Mouse (Mus musculus): ENCODE measurements around the gene Art3. TPM values are rescaled to one million over a fixed set of nuclear protein-coding genes. Genes with fewer than 3 reads are reported as not detected.

Gene Art3
- polyA plus RNA-seq, 1 experiment from 2014 or later = 2.6 TPM

GRCm38 (mm10) chr5:92312046-92312715, 19.4 kb upstream of the Art3 start:
- Histone ChIP-seq H3K4me1 (ENCODE audit: insufficient read depth, low read length) (peaks cover 19% of the 10 kb centered on the region), H3K27ac (ENCODE audit: low read length) (no peak overlapping the region), H3K9ac (replicated peaks; ENCODE audit: low read length) (no peak overlapping the region), H3K9me3 (ENCODE audit: low read length) (no peaks in the 10 kb centered on the region), H3K4me3 (ENCODE audit: low read length) (no peak overlapping the region), H3K36me3 (ENCODE audit: insufficient read depth, low read length) (no peaks in the 10 kb centered on the region), H3K27me3 (ENCODE audit: insufficient read depth, low read length) (no peaks in the 10 kb centered on the region), H3K4me2 (replicated peaks; ENCODE audit: low read depth, low read length) (no peak overlapping the region)
- WGBS = 11% methylated on average over 13 of the region's 13 CpGs
- no peak for ATAC-seq (ENCODE audit: low FRiP score, low TSS enrichment)

DNA sequence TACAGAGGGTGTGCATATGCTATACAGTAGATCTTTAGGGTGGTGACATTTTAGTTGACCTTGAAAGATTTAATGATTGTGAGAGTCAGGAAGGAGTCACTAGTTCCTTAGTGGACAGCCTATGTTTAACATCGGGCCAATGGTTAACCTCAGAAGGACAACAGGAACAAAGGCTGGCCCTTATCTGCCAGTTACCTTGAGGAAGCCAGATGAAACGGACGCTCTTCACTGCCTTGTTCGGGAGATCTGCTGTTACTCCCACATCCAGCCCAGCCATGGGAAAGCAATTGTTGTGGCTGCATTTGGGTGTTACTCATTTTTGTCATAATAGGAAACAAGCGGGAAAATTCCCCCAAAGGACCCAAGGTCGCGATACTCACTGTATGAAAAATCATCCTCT, 17.9 kb upstream of the Art3 start:
- Histone ChIP-seq H3K4me3 (ENCODE audit: low read length) (no peak overlapping the region), H3K27ac (ENCODE audit: low read length) (no peak overlapping the region), H3K4me1 (ENCODE audit: insufficient read depth, low read length) (peaks cover 10% of the 10 kb centered on the region), H3K4me2 (replicated peaks; ENCODE audit: low read depth, low read length) (no peak overlapping the region), H3K36me3 (ENCODE audit: insufficient read depth, low read length) (no peaks in the 10 kb centered on the region), H3K9ac (replicated peaks; ENCODE audit: low read length) (no peak overlapping the region), H3K27me3 (ENCODE audit: insufficient read depth, low read length) (no peaks in the 10 kb centered on the region), H3K9me3 (ENCODE audit: low read length) (no peaks in the 10 kb centered on the region)
- whole genome bisulfite sequencing = 62% methylated on average over 7 of the region's 7 CpGs
- ATAC-seq (ENCODE audit: low FRiP score, low TSS enrichment) = no peak

DNA sequence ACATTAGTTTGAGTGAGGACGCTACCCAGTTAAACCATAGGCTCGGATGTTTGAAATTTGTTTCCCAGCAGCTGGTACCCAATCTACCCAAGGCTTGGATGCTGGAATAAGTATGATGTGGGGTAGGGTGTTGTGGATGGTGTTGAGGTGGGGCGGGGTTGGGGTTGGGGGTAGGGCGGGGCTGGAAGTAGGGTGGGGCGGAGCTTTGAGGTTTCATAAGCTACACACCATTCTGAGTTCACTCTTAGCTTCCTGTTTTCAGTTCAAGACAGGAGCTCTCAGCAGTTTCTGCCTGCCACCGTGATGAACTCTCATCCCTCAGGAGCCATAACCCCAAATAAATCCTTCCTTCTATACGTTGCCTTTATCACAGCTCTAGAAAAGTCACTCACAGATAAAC, 13.5 kb upstream of the Art3 start:
- no peak overlapping the region for H3K27ac ChIP-seq (ENCODE audit: low read length)
- no peak for ATAC-seq (ENCODE audit: low FRiP score, low TSS enrichment)
- peaks cover 10% of the 10 kb centered on the region; the same call in 1 of the 2 replicates for H3K4me1 ChIP-seq (ENCODE audit: insufficient read depth, low read length)
- H3K4me2 ChIP-seq (replicated peaks; ENCODE audit: low read depth, low read length) = no peak overlapping the region
- H3K9ac ChIP-seq (replicated peaks; ENCODE audit: low read length) = no peak overlapping the region
- H3K9me3 ChIP-seq (ENCODE audit: low read length) = no peaks in the 10 kb centered on the region
- no peak overlapping the region for H3K4me3 ChIP-seq (ENCODE audit: low read length)
- 68% methylated on average over 7 of the region's 7 CpGs for WGBS
- no peaks in the 10 kb centered on the region for H3K27me3 ChIP-seq (ENCODE audit: insufficient read depth, low read length)
- no peaks in the 10 kb centered on the region for H3K36me3 ChIP-seq (ENCODE audit: insufficient read depth, low read length)

- H3K36me3 ChIP-seq (ENCODE audit: insufficient read depth, low read length) = no peaks in the 10 kb centered on the region
- peaks cover 10% of the 10 kb centered on the region; the same call in 1 of the 2 replicates for H3K4me1 ChIP-seq (ENCODE audit: insufficient read depth, low read length)
- H3K27ac ChIP-seq (ENCODE audit: low read length) = no peak overlapping the region
- no peak overlapping the region for H3K4me3 ChIP-seq (ENCODE audit: low read length)
- no peaks in the 10 kb centered on the region for H3K27me3 ChIP-seq (ENCODE audit: insufficient read depth, low read length)
- WGBS = 85% methylated on average over 14 of the region's 14 CpGs
- no peak for ATAC-seq (ENCODE audit: low FRiP score, low TSS enrichment)
- H3K4me2 ChIP-seq (replicated peaks; ENCODE audit: low read depth, low read length) = no peak overlapping the region
- no peak overlapping the region for H3K9ac ChIP-seq (replicated peaks; ENCODE audit: low read length)
- no peaks in the 10 kb centered on the region for H3K9me3 ChIP-seq (ENCODE audit: low read length)
Measured at GRCm38 (mm10) chr5:92318596-92318995, 13.0 kb upstream of the Art3 start.

DNA sequence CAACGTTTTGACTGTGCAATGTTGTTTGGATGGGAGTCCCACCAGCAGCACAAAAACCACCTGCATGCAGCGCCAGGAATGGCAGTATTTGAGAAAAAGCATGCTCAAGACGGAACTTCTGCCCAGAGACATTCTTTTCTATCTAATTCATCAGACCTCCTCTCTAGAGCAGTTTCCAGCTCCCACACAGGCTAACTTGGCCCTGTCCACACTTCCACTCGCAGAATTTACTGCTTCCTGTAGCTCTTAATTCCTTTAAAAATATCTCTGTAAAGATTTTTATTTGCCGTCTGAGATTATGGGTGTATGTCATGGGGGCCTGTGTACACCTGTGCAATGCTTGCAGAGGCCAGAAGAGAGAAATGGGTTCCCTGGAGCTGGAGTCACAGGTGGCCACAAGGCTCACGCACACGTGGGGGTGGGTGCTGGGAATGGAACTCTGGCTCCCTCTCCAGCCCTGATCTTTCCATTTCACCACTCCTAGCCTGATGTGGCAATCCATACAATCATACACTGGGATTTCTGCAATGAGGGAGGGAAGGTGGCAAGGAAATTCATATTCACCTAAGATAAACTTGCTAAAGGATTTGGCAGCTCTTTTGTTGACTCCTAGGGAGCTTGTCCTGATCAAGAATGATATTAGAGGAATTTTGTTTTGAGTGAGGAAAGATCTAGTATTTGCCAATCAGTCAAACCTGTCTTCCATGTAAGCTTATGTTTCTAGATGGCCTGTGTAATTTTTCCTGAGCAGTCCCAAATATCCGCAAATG, 9.8 kb upstream of the Art3 start:
- H3K27ac ChIP-seq (ENCODE audit: low read length) = no peak overlapping the region
- 42% methylated on average over 8 of the region's 8 CpGs for WGBS

DNA sequence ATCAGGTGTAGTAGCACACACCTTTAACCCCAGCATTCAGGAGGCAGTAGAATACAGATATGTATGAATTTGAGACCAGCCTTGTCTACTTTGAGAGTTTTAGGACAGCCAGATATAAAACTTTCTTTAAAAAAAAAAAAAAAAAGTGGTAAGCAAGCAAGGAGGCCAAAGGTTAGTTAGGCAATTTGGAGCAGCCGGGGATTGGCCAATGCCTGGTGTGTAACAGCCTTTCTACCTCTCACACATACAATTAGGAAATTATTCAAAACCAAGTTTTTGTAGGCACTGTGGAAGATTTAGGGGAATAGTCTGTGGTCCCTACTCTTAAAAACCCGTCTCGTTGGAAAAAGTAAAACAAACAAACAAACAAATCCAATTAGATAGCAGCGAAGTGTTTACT, 9.0 kb upstream of the Art3 start:
- Histone ChIP-seq H3K27ac (ENCODE audit: low read length) (no peak overlapping the region), H3K36me3 (ENCODE audit: insufficient read depth, low read length) (no peaks in the 10 kb centered on the region), H3K9ac (replicated peaks; ENCODE audit: low read length) (no peak overlapping the region), H3K4me2 (replicated peaks; ENCODE audit: low read depth, low read length) (no peak overlapping the region), H3K4me3 (ENCODE audit: low read length) (no peak overlapping the region), H3K4me1 (ENCODE audit: insufficient read depth, low read length) (peaks cover 10% of the 10 kb centered on the region; the same call in 1 of the 2 replicates), H3K27me3 (ENCODE audit: insufficient read depth, low read length) (no peaks in the 10 kb centered on the region), H3K9me3 (ENCODE audit: low read length) (no peaks in the 10 kb centered on the region)
- 76% methylated on average over 4 of the region's 4 CpGs for WGBS
- ATAC-seq (ENCODE audit: low FRiP score, low TSS enrichment) = no peak

More for the DNA sequence above, 9.8 kb upstream of the Art3 start:
- Histone ChIP-seq H3K9me3 (ENCODE audit: low read length) (no peaks in the 10 kb centered on the region), H3K27me3 (ENCODE audit: insufficient read depth, low read length) (no peaks in the 10 kb centered on the region), H3K4me3 (ENCODE audit: low read length) (no peak overlapping the region), H3K9ac (replicated peaks; ENCODE audit: low read length) (no peak overlapping the region), H3K36me3 (ENCODE audit: insufficient read depth, low read length) (no peaks in the 10 kb centered on the region), H3K4me2 (replicated peaks; ENCODE audit: low read depth, low read length) (no peak overlapping the region), H3K4me1 (ENCODE audit: insufficient read depth, low read length) (peaks cover 10% of the 10 kb centered on the region; the same call in 1 of the 2 replicates)
- no peak for ATAC-seq (ENCODE audit: low FRiP score, low TSS enrichment)

- Histone ChIP-seq H3K9ac (replicated peaks; ENCODE audit: low read length) (no peak overlapping the region), H3K4me1 (ENCODE audit: insufficient read depth, low read length) (peaks cover 10% of the 10 kb centered on the region; the same call in 1 of the 2 replicates), H3K4me3 (ENCODE audit: low read length) (no peak overlapping the region), H3K27me3 (ENCODE audit: insufficient read depth, low read length) (no peaks in the 10 kb centered on the region), H3K36me3 (ENCODE audit: insufficient read depth, low read length) (no peaks in the 10 kb centered on the region), H3K4me2 (replicated peaks; ENCODE audit: low read depth, low read length) (no peak overlapping the region), H3K9me3 (ENCODE audit: low read length) (no peaks in the 10 kb centered on the region), H3K27ac (ENCODE audit: low read length) (no peak overlapping the region)
- 59% methylated on average over 5 of the region's 5 CpGs for WGBS
- peak; percentile 57 for ATAC-seq (ENCODE audit: low FRiP score, low TSS enrichment)
Measured at GRCm38 (mm10) chr5:92323264-92323663, 8.4 kb upstream of the Art3 start.

DNA sequence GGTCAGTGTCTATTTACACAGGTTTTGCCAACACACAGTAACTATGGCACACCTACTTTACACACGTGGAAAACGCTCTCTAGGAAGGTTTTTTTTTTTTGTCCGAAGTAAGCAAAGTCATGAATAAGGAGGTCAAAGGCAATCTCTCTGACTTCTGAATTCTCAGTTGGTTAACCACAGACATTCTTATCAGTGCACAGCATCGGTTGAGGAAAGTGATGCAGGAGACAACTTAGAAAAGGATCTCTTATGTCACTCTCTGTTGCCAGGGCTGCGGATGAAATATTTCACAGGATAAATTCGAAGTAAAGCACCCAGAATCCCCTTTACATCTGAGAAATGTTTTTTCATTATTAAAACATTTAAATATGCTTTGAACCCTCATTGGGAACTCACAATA, 4.3 kb upstream of the Art3 start:
- Histone ChIP-seq H3K27me3 (ENCODE audit: insufficient read depth, low read length) (no peaks in the 10 kb centered on the region), H3K9ac (replicated peaks; ENCODE audit: low read length) (no peak overlapping the region), H3K4me1 (ENCODE audit: insufficient read depth, low read length) (no peaks in the 10 kb centered on the region), H3K27ac (ENCODE audit: low read length) (no peak overlapping the region), H3K36me3 (ENCODE audit: insufficient read depth, low read length) (no peaks in the 10 kb centered on the region), H3K4me3 (ENCODE audit: low read length) (no peak overlapping the region), H3K9me3 (ENCODE audit: low read length) (no peaks in the 10 kb centered on the region), H3K4me2 (replicated peaks; ENCODE audit: low read depth, low read length) (no peak overlapping the region)
- 78% methylated on average over 6 of the region's 6 CpGs for WGBS
- no peak for ATAC-seq (ENCODE audit: low FRiP score, low TSS enrichment)

- WGBS = 76% methylated on average over 7 of the region's 7 CpGs
- no peak for ATAC-seq (ENCODE audit: low FRiP score, low TSS enrichment)
- no peaks in the 10 kb centered on the region for H3K27me3 ChIP-seq (ENCODE audit: insufficient read depth, low read length)
- H3K9me3 ChIP-seq (ENCODE audit: low read length) = no peaks in the 10 kb centered on the region
- H3K4me1 ChIP-seq (ENCODE audit: insufficient read depth, low read length) = no peaks in the 10 kb centered on the region
- H3K27ac ChIP-seq (ENCODE audit: low read length) = no peak within 1 kb of the TSS
- no peak within 1 kb of the TSS for H3K4me2 ChIP-seq (replicated peaks; ENCODE audit: low read depth, low read length)
- no peak within 1 kb of the TSS for H3K4me3 ChIP-seq (ENCODE audit: low read length)
- H3K36me3 ChIP-seq (ENCODE audit: insufficient read depth, low read length) = no peaks in the 10 kb centered on the region
- no peak within 1 kb of the TSS for H3K9ac ChIP-seq (replicated peaks; ENCODE audit: low read length)
Measured at GRCm38 (mm10) chr5:92327929-92328328, 3.7 kb upstream of the Art3 start, which contains the start of gene Cxcl9. Gene Cxcl9, minus strand, starts transcription at chr5:92328079.

- Histone ChIP-seq H3K4me1 (ENCODE audit: insufficient read depth, low read length) (no peaks in the 10 kb centered on the region), H3K4me2 (replicated peaks; ENCODE audit: low read depth, low read length) (no peak overlapping the region), H3K27ac (ENCODE audit: low read length) (no peak overlapping the region), H3K27me3 (ENCODE audit: insufficient read depth, low read length) (no peaks in the 10 kb centered on the region), H3K4me3 (ENCODE audit: low read length) (no peak overlapping the region), H3K36me3 (ENCODE audit: insufficient read depth, low read length) (no peaks in the 10 kb centered on the region), H3K9ac (replicated peaks; ENCODE audit: low read length) (no peak overlapping the region), H3K9me3 (ENCODE audit: low read length) (no peaks in the 10 kb centered on the region)
- WGBS = 90% methylated on average over 12 of the region's 12 CpGs
- no peak for ATAC-seq (ENCODE audit: low FRiP score, low TSS enrichment)
Measured at GRCm38 (mm10) chr5:92331122-92331521, 505 bp upstream of the Art3 start.

All from kidney, embryonic 16.5 days (tissue).